Mouse (Mus musculus) spleen, postnatal 14 days (tissue): Measurements from ENCODE around the gene Plppr1.
"Not testable (repeated sequence)": the region's sequence is repeated elsewhere in the genome, so short reads cannot be mapped to it uniquely, and the experiment has no call there.

Experiments used
- DNase-seq, 2 experiments: peaks; one replicate each; pipeline ENCODE4 v3.0.0; 2021 to 2022; ENCODE audit warnings: low spot score in 2 of 2

The Plppr1 gene

DNA sequence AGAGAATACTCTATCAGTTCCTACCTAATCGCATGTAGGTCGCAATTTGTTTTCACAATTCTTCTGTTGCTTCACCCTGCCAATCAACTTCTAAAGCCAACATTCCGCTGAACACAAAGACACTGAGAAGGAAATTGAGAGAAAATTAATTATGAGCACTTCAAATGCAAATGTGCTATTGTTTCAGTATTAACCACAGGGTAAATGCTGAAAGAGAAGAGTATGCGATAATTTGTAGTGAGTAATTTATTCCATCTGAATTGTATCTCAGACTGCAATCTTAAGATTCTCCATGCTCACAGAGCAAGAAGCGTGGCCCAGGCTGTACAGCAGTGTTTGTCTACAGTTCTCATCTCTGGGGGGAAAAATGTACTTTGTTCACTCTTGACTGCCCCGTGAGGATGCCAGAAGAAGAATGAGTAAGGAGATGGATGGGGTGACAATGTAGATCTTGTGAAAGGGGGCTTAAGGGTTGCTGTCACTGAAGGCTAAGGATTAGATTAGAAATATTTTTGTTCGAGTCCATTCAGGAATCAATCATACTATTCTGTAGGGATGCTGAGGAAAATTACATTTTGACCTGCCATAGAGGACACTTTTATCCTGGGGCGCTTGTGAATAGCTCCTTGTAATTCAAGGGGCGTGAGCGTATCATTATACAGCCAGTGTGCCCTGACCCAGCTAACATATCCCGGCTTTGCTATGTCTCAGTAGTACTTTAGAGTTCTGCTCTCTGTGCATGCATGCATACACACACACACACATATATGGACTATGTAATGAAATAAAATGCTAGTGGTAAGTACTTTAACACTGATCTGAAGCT lies 173.3 kb downstream of the Plppr1 start:
- DNase-seq = no peak

DNA sequence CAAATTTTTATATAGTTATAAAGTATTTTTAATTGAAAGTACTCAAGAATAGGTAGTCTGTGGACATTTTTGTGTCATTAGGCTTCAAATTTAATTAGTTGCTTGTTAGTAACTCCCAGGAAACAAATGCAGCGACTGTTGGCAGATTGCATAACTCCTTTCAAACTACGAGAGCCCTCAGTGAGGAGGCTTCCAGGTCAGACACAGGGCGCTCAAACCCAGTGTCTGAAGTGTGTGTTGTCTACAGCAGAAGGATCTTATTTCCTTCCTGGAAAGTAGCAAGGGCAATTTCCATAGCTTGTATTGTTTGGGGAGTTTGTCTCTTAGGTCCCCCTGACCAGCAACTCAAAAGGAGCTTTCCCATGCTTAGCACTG lies 173.9 kb downstream of the Plppr1 start:
- no peak for DNase-seq

DNA sequence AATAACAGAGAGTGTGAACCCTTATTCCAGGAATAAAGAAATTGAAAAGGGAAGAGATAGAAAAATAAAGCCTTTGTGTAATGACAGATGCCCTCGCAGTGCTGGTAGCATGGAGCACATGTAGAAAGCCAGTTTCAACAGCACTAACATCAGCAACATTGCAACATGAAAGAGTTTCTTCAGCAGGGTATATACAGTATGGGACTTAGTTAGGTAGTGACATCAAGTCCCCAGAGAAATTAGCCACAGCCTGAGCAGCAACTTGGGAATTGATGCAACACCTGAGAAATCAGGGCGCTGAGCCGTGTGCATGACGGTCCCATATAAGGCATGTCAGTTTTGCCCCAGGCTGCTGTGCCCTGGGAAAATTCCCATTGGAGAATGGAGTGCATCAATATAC lies 179.0 kb downstream of the Plppr1 start:
- DNase-seq = no peak

DNA sequence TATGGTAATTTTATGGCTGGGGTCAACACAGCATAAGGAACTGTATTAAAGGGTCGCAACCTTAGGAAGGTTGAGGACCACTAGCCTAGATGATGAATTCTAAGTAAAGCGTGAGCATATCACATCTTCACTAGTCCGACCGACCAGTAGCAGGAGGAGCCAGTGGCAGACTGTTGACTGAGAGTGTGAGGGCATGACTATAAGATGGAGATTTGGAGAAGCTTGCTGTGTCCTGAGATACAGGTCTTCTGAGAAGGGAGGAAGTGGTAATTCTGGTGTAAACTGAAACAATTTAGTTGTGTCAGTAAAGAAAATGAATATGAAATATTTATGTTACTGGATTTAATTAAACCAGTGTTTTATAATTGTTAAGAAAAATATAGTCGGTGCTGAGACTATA lies 180.4 kb downstream of the Plppr1 start:
- DNase-seq = no peak

DNA sequence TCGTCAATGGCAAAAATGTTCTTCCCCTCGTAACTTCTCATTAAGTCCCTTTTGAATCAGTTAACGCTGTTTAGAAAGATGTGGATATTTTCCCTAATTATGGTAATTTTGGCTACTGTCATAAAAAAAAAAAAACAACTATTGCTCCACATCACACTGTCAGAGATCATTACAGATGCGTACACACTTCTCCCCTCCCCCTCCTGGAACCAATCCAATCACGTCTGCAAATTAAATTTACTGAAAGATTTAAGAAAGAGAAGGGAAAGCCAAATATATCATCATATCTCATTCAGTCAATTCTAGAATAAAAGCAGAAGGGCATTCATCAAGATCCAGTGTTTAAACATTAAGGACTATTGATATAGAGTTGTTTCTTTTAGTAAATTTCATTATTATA lies 185.7 kb downstream of the Plppr1 start:
- no peak for DNase-seq

DNA sequence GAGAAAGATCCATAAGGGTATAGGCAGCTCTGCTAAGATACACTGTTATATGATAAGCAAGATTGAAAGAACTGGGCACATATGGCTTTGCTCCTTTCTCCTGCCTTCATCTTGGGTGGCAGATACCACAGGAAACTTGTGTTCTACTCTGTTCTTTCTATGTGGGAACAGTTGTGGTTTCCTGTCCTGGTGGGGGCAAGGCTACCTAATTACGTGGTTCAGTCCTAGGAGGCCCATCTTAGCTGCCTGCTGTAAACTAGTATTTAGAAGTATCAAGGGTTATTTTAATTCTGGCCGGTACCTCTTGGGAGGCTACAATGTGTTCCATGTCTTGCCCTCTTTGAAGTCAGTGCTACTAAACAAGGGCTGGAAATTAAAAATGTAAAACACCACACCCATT lies 186.2 kb downstream of the Plppr1 start:
- DNase-seq = no peak

DNA sequence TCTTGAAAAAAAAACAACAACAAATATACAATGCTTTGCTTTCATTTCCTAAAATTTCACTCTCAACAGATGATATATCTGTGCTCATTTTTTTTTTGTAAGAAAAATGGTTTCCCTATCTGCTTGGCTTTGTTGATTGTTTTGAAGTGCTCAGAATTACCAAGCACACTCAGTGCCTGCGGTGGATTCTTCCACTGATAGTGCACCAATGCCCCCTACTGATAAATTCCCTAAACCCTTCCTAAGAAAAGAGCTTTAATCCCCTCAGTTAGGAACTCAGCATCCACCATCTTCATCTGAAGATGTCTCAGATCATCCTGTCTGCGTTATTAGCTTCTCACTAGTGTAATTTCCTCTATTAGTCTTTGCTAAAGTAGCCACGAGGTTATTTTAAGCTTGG lies 192.2 kb downstream of the Plppr1 start:
- DNase-seq = no peak

DNA sequence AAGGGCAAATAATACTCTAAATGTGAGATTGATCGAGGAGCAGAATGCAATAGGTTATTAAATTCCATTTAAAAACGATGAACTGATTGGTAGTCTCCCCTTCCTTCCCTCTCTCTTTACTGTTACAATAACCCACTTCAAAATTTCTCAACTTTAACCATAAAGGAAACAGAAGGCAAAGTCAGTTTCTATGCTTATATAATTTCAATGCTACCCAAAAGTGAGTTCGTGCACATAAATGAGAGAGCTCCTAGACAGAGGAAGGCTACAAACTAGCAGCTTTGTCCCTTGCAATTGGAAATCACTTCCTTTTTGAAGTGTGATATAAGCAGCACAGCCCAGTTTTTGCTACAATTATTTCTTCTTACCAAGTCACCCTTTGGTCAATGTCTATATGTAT lies 193.1 kb downstream of the Plppr1 start:
- no peak for DNase-seq

DNA sequence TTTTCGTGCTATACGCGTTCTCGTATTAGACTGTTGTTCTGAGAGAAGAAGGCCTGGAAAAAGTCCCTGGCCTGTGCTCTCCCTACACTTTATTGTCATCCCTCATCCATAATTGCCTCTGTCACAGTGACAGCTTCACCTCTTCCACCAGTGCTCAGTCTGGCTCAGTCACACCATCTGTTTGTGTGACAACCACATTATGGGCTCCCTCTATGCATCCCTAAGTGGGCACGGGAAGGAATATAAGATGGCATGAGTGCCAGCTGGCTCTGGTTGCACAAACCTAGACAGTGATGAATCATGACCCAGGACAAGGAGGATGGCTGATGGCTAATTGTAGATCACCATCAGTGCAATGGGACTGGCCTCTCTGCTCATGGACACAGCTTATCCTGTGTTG lies 219.4 kb downstream of the Plppr1 start:
- DNase-seq = no peak

DNA sequence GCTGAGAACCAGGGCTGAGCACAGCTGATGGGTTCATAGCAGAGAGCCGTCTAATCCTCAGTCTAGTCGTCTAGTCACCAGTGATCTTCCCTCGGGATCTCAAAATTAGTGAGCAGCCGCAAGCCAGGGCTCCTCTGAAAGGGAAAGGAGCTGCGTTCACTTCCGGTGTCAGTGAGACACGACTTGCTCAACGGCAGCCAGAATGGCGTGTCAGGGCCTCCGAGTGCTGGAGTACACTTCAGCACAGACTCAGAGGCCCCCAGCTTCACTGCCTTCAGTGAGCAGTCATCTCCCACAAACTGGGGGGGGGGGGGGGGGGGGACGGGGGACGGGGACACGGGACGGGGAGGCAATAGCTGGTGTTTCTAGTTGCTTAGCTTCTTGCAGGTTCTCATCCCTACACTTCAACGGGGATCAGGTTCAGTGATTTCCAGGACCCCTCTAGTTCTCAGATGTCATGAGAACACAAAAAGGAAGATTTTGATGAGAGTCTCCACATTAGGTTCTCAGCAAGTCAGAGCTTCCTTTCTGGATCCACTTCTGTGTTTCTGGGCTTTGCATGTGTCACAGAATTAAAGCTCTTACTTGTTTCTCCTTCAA lies 225.7 kb downstream of the Plppr1 start:
- DNase-seq = peak in 1 of 2 experiments; percentile 3

DNA sequence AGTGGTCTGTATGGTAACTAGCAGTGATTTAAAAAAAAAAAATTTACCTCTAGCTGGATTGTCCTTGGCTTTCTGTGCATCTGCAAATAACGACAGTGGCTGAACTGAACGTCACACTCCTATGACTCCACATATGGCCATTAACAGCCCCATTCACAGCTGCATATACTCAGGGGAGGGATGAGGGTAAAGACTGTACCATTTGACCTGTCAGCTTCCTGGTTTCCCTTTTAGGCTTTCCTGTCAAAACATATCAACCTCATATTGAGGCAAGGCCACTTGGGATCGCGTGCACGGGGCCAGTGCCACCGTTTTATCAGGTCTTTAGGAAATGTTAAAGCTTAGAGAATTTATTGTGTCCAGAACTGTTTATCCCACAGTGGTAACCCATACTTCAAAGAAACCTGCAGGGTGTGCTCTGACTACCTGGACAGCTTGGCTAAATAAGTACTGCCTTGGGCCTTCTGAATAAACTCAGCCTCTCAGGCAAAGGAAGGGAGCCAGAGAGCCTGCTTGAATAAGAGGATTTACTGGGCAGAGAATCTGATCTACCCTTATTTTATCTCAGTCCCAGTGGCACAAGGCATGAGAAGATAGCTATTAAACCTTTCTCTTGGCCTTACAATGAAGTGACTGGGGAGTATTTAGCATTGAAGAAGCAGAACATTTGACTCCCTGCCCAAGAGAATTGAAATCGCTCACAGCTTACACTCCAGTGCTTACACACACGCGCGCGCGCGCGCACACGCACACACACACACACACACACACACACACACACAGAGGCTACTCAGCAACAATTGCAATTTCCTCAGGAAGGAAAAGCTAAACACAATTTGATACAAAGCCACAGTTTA lies 226.5 kb downstream of the Plppr1 start:
- DNase-seq = no peak

DNA sequence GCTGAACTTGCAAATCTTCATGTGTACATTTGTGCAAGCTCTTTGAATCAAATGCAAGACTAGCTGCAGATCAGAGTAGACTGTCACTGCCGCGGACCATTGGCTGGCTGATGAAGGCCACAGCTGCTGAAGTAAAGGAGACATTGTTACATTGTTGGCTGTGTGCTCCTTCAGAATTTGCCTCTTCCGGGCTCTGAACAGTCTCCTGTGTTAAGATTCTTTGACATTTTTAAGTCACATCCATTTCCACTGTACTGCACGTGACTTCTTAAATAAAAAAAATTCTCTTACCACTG lies 227.1 kb downstream of the Plppr1 start:
- DNase-seq = no peak

DNA sequence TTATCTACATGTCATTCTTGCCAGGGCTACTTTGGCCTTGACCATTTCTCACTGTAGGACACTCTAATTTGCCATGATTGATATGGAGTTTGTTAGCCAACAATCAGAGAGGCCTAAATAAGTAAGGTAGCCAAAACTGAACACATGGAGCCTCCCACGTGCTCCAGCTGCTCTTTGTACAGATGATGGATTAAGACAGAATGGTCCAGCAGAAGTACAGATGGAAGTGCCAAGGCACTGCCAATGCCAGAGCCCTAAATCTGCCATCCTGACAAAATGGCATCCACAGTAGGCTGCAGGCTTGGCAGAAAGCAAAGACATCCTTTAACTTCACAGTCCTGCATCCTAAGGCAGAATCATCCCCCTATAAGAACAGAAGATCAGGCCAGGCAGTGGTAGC lies 237.4 kb downstream of the Plppr1 start:
- DNase-seq = no peak

DNA sequence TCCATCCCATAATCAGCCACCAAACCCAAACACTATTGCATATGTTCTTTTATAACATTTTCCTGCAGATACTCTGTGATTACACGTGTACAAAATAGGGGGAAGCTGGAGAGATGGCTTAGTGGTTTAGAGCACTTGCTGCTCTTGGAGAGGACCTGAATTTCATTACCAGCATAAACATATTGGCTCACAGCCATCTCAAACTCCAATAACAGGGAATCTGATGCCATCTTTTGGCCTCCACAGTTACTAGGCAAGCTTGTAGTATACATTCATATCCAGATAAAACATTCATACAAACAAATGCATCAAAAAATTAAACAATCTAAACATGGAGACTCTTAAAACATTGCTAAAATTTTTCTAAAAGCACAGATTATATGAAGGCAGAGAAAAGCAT lies 240.5 kb downstream of the Plppr1 start:
- no peak for DNase-seq

DNA sequence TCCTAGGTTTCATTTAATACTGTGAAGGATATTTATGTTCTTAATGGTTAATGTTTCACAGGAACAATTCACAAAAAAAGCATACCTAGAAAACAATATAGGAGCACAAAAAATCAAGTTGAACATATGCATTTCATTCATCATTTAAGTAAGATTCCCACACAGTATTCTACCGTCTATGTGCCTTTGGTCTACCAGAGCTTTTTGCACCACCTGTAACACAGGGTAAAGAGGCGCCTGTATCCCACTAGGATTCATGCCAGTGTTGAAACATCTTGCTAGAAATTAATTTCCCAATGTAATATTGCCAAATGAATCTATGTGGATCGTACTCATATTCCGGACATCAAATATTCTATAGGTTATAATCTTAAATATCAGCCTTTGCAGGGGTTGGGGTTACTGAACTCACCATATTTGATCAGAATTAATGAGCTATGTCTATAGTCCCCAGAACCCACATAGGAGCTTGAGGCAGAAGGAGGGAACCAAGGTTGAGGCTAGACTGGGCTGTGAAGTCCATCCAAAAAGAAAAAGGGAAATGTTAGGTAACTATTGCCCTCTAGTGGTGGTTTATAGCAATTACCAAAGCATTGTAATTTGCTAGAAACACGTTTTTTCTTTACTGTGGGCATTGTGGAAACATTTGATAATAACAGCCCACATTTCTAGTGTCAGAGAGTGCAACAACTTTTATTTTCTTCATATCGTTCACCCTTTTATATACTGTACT lies 263.0 kb downstream of the Plppr1 start:
- DNase-seq = no peak

DNA sequence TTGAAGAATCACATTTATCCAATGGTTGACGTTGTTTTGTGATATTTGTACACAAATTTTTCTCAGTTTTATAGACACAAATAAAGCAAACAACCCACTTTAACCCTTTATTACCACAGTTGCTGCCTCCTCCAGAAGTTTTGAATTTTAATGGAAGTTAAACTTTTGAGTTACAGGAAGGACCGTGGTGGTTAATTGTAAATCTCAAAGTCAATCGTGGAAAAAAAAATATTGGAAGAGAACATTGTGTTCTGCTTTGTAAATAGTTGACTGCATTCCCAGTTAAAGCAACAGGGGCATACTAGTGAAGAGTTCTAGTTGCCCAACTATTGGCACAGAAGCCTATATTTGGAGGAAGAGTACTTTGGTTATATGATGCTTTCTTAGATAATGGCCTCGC lies 278.9 kb downstream of the Plppr1 start:
- DNase-seq = not testable (repeated sequence)

DNA sequence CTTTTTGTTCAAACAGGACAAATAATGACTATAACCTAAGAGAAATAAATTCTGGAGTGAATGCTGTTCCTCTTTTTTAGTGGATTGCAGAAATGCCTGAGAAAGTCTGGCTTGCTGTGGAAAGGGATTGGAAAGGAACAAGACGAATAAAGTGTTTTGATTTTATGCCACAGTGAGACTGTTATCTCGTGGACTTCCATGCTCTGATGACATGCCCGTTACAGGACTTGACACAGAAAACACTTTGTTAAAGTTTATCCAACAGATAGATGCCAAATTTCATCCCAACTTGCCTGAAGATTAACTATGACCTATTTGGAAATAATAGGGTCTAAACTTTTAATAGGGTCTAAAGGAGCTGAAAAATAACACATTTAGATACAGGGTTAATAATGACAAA lies 281.0 kb downstream of the Plppr1 start:
- DNase-seq = not testable (repeated sequence)

DNA sequence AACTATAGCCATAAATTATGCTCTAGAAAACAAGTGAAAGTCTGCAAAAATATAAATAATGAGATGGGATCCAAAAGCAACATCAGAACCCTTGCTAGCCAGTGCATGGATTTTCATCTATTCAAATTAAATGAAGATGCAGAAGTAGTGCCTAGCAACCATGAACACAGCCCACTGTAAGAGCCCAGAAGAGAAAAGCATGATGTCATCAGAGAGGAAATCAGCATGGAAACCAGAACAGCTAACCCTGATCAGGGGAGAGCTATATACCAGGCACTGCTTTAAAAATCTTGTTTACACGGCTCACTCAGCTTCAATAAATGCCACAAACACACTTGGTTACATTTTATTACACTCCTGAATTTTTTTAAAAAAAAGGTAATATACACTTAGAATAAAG lies 288.9 kb downstream of the Plppr1 start:
- DNase-seq = not testable (repeated sequence)

DNA sequence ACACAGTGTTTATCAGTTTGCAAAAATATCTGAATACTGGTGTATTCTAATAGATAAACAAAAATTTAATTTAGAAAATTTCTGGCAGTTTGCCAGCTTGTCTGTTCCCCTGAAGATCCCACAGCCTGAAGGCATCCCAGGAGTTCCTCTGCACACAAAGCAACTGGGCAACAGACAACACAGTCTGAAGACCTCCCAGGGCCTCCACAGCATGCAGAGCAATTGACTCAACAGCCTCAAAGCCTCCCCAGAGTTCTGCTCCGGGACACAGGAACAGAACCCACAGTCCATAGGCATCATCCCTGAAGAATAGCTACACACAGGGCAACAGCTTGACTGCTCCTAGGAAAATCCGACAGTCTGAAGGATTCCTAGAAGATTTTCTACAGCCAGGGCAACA lies 289.6 kb downstream of the Plppr1 start:
- no peak for DNase-seq

DNA sequence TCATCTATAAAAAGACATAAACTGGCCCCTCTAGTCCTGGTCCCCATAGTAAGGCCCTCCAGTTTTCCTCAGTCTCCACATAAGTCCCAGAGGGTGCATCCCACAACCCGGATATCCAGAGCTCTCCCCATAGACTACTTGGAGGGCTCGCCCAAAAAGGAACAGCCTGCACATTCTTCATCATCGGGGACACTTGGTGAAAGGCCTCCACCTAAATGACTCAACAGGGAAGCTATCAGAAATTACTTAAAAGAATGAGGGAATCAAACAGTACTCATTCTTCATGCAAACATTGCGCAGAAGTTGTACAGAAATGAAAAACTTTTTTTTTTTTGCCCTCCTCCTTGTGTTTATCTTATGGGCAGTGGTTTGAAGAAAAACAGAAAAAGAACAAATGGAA lies 291.4 kb downstream of the Plppr1 start:
- no peak for DNase-seq

DNA sequence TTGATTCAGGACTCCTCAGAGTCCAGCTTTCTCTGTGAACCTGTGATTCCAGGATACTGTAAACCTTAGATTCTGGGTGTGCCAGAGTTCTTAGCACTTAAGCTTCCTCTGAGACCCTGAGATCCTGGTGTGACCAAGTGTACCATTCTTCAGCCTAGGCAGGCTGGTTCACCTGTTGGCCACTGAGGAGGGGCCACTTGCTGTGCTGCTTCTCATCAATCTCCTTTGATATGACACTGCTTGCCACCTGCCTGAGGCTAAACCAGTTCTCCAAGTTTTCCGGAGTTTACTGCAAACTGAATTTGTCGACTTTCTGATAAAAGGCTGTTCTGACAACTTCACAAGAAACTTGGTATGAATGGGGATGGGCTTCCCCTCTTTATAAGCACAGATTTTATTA lies 298.0 kb downstream of the Plppr1 start:
- DNase-seq = no peak

DNA sequence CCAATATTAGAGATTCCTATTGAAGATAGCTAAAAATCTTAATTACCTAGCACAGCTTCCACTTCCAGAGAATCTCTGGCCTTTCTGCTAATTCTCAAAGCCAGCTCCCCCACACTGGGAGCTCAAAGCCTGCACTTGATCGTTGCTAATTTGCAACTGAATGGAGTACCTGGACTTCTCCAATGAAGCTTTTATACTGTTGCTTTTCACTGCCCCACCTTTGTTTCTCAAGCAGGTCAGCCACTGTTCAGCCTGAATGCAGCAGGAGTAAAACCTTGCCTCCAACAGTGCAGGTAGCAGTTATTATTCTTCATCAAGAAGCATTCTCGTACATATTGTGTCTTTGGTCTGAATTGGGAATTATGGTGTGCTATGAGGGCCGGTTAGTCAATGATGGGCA lies 309.0 kb downstream of the Plppr1 start:
- DNase-seq = not testable (repeated sequence)
